Mouse (Mus musculus) CH12.LX (cell line): ENCODE results near the gene Hap1.

ENCODE experiments used
- CTCF ChIP-seq, 2 experiments: IDR thresholded peaks in 1 of 2; conservative IDR thresholded peaks in 1 of 2; 2 replicates each; pipeline ENCODE4 v1.5.1; 2011 to 2012; ENCODE audit warnings: low read depth in 2 of 2, low read length in 2 of 2, improper control_type of control experiment in 1 of 2, inconsistent platforms in 1 of 2, mild to moderate bottlenecking in 1 of 2, moderate library complexity in 1 of 2
- EP300 ChIP-seq: IDR thresholded peaks from 2 replicates; pipeline ENCODE4 v1.6.1; 2011; ENCODE audit warnings: low read length, improper control_type of control experiment
- JUN ChIP-seq: IDR thresholded peaks from 2 replicates; pipeline ENCODE4 v1.6.1; 2011; ENCODE audit warnings: low read depth, mild to moderate bottlenecking, low read length, improper control_type of control experiment, moderate library complexity; ENCODE audit not compliant: insufficient read depth
- JUND ChIP-seq: conservative IDR thresholded peaks from 2 replicates; pipeline ENCODE4 v1.6.1; 2011; ENCODE audit warnings: low read depth, low read length, improper control_type of control experiment
- MAFK ChIP-seq: IDR thresholded peaks from 2 replicates; pipeline ENCODE4 v1.6.1; 2011; ENCODE audit warnings: low read length, improper control_type of control experiment; ENCODE audit not compliant: insufficient replicate concordance
- POLR2A ChIP-seq: IDR thresholded peaks from 2 replicates; pipeline ENCODE4 v1.6.1; 2011; ENCODE audit warnings: low read depth, mild to moderate bottlenecking, improper control_type of control experiment, low read length
- ZKSCAN1 ChIP-seq: IDR thresholded peaks from 2 replicates; pipeline ENCODE4 v1.6.1; 2012; ENCODE audit warnings: low read depth, inconsistent platforms, low read length, improper control_type of control experiment, borderline replicate concordance
- ZNF384 ChIP-seq: IDR thresholded peaks from 2 replicates; pipeline ENCODE4 v1.6.1; 2012; ENCODE audit warnings: low read depth, low read length, improper control_type of control experiment, inconsistent platforms

- TF ChIP-seq ZKSCAN1 = no peak
- TF ChIP-seq POLR2A = no peak
- peak in 1 of 2 experiments; percentile 25; a peak in 1 of 4 replicates for TF ChIP-seq CTCF (conservative IDR thresholded peaks at IDR 0.05 in 1 of 2, IDR thresholded peaks at IDR 0.05 in 1 of 2; ENCODE audit: low read depth in 2 of 2, low read length in 2 of 2)
- no peak for TF ChIP-seq EP300
- TF ChIP-seq ZNF384 = no peak
- TF ChIP-seq JUND = no peak
- TF ChIP-seq MAFK = no peak
- no peak for TF ChIP-seq JUN
Measured at GRCm38 (mm10) chr11:100391081-100391883, 35.4 kb upstream of the Hap1 start.
